Comparison of ENCODE assay signal across 10 mouse cellular contexts in genomic region chr5:44943023-44943921, GRCm38 (mm10).
DNase-seq lines count a peak whose midpoint lies in the region; ATAC-seq and TF ChIP-seq lines count a peak whose summit lies in the region.
"Had no signal": no experiment of that assay in that cellular context is flagged by ENCODE, and none has a peak within 500 bp of the region (broad histone marks: within the 10 kb centered on the region; RNA-seq: fewer than 3 reads in every experiment).

No protein-coding gene starts in this region.

- 64% methylated on average over 7 of the region's 7 CpGs for WGBS in forebrain, embryonic 10.5 days
- WGBS in forebrain, embryonic 16.5 days: 69% methylated on average over 7 of the region's 7 CpGs
- 17% methylated on average over 7 of the region's 7 CpGs for WGBS in kidney, postnatal 0 days
- 13% methylated on average over 7 of the region's 7 CpGs for WGBS in midbrain, embryonic 14.5 days

- intact Hi-C loops in left cerebral cortex, postnatal 14 days (cut with DNase I): no loop called here

- peak overlapping the region; percentile 69 for H3K27ac ChIP-seq in forebrain, embryonic 10.5 days
- H3K27ac ChIP-seq in forebrain, embryonic 16.5 days (ENCODE audit: low read length): no peak overlapping the region
- 0 out of 2 replicates have a peak overlapping the region, but pooled peaks have one; percentile 42 for H3K27ac ChIP-seq in kidney, postnatal 0 days
- H3K27ac ChIP-seq in midbrain, embryonic 14.5 days (replicated peaks; ENCODE audit: low read depth, low read length): 0 out of 2 replicates have a peak overlapping the region, but pooled peaks have one; percentile 16

- no peaks in the 10 kb centered on the region for H3K36me3 ChIP-seq in forebrain, embryonic 10.5 days (replicated peaks)
- H3K36me3 ChIP-seq in forebrain, embryonic 16.5 days (ENCODE audit: control insufficient read depth, insufficient read depth): no peaks in the 10 kb centered on the region
- no peaks in the 10 kb centered on the region for H3K36me3 ChIP-seq in kidney, postnatal 0 days (ENCODE audit: insufficient read depth, low read length)
- H3K36me3 ChIP-seq in midbrain, embryonic 14.5 days (ENCODE audit: control insufficient read depth, insufficient read depth, low read length): no peaks in the 10 kb centered on the region

- no peak overlapping the region for H3K9ac ChIP-seq in forebrain, embryonic 16.5 days (replicated peaks; ENCODE audit: low read depth, low read length)
- H3K9ac ChIP-seq in kidney, postnatal 0 days (ENCODE audit: low read depth, low read length): no peak overlapping the region
- H3K9ac ChIP-seq in midbrain, embryonic 14.5 days (replicated peaks; ENCODE audit: low read length): no peak overlapping the region

- H3K4me3 ChIP-seq in forebrain, embryonic 10.5 days: no peak overlapping the region
- H3K4me3 ChIP-seq in forebrain, embryonic 16.5 days (replicated peaks; ENCODE audit: low read length): no peak overlapping the region
- H3K4me3 ChIP-seq in kidney, postnatal 0 days (replicated peaks; ENCODE audit: low read depth, low read length): no peak overlapping the region
- H3K4me3 ChIP-seq in midbrain, embryonic 14.5 days (replicated peaks; ENCODE audit: low read depth, low read length): no peak overlapping the region
- H3K4me3 ChIP-seq: erythroblast, embryonic 14.5 days had no signal

- ATAC-seq in forebrain, embryonic 16.5 days: no peak
- peak; percentile 78 for ATAC-seq in kidney, postnatal 0 days (replicated peaks; ENCODE audit: low FRiP score, low read depth)
- no peak for ATAC-seq in midbrain, embryonic 14.5 days (ENCODE audit: low FRiP score, low TSS enrichment)
- no peak for ATAC-seq in inflammation-experienced regulatory T-cells, adult 6 months

- no peak for TF ChIP-seq CTCF in kidney, postnatal 0 days (IDR thresholded peaks at IDR 0.05; ENCODE audit: low read depth)

- peaks cover 5% of the 10 kb centered on the region; the same call in 1 of the 2 replicates for H3K9me3 ChIP-seq in forebrain, embryonic 10.5 days
- no peaks in the 10 kb centered on the region; the same call in 1 of the 2 replicates for H3K9me3 ChIP-seq in forebrain, embryonic 16.5 days (ENCODE audit: control insufficient read depth, low read length)
- H3K9me3 ChIP-seq in kidney, postnatal 0 days (replicated peaks; ENCODE audit: low read length): no peaks in the 10 kb centered on the region
- H3K9me3 ChIP-seq in midbrain, embryonic 14.5 days (ENCODE audit: control insufficient read depth, low read length): peaks cover 5% of the 10 kb centered on the region; the same call in 1 of the 2 replicates

- no peaks in the 10 kb centered on the region for H3K27me3 ChIP-seq in forebrain, embryonic 10.5 days (ENCODE audit: poor library complexity, severe bottlenecking)
- no peaks in the 10 kb centered on the region for H3K27me3 ChIP-seq in forebrain, embryonic 16.5 days (replicated peaks; ENCODE audit: control insufficient read depth, insufficient read depth, low read length)
- H3K27me3 ChIP-seq in kidney, postnatal 0 days (ENCODE audit: insufficient read depth, low read length): no peaks in the 10 kb centered on the region
- H3K27me3 ChIP-seq in midbrain, embryonic 14.5 days (ENCODE audit: control insufficient read depth, insufficient read depth, low read length): no peaks in the 10 kb centered on the region

- H3K4me2 ChIP-seq in forebrain, embryonic 16.5 days (ENCODE audit: low read length): no peak overlapping the region
- no peak overlapping the region for H3K4me2 ChIP-seq in kidney, postnatal 0 days (ENCODE audit: low read length)
- H3K4me2 ChIP-seq in midbrain, embryonic 14.5 days (ENCODE audit: low read length): no peak overlapping the region

- DNase-seq in forebrain, embryonic 10.5 days (ENCODE audit: extremely low spot score, low spot score): peak; percentile 24
- peak; percentile 87 for DNase-seq in embryo, embryonic 10 days (ENCODE audit: low spot score)
- peak; percentile 87 for DNase-seq in kidney, postnatal 0 days (ENCODE audit: low spot score)
- peak; percentile 40 for DNase-seq in midbrain, embryonic 14.5 days
- no peak for DNase-seq in left cerebral cortex, postnatal 14 days (ENCODE audit: low spot score in 2 of 2)
- no peak for DNase-seq in testis, postnatal 10 days (ENCODE audit: low spot score)
- DNase-seq: thymus, postnatal 36 days had no signal

- peaks cover 17% of the 10 kb centered on the region for H3K4me1 ChIP-seq in forebrain, embryonic 10.5 days
- H3K4me1 ChIP-seq in forebrain, embryonic 16.5 days (replicated peaks; ENCODE audit: control insufficient read depth, insufficient read depth, low read length): no peaks in the 10 kb centered on the region
- no peaks in the 10 kb centered on the region for H3K4me1 ChIP-seq in kidney, postnatal 0 days (replicated peaks; ENCODE audit: insufficient read depth, low read length)
- H3K4me1 ChIP-seq in midbrain, embryonic 14.5 days (ENCODE audit: control insufficient read depth, insufficient read depth, low read length): peaks cover 13% of the 10 kb centered on the region

Comparison
In these comparisons a context has a peak if more than half of its experiments do, and no peak if none do; other contexts are left out.
1. DNase-seq: peak in forebrain, embryonic 10.5 days (single experiment), embryo, embryonic 10 days (single experiment), kidney, postnatal 0 days (single experiment) and midbrain, embryonic 14.5 days (single experiment); none in left cerebral cortex, postnatal 14 days (0 of 2) and testis, postnatal 10 days (single experiment).